Mouse (Mus musculus) inflammation-experienced regulatory T-cells, adult 6 months (primary cell): ENCODE data around the gene Trim67. TPM values are rescaled to one million over a fixed set of nuclear protein-coding genes. Genes with fewer than 3 reads are reported as not detected.
"Not testable (repeated sequence)": the region's sequence is repeated elsewhere in the genome, so short reads cannot be mapped to it uniquely, and the experiment has no call there.

Experiments used
- ATAC-seq: one replicate; pipeline ENCODE4 v1.8.0; 2017
- polyA plus RNA-seq, 3 experiments: library from polyadenylated mRNA; unstranded; fragments of 100-300 nt; shearing (Covaris generic); gene quantifications; one replicate each; pipeline ENCODE4 v1.2.1; 2017

The Trim67 gene
- polyA plus RNA-seq, 3 experiments from 2014 or later = not detected

GRCm38 (mm10) chr8:124836273-124836672 lies 43.4 kb downstream of the Trim67 start:
- ATAC-seq = no peak

GRCm38 (mm10) chr8:124836907-124837306 lies 44.0 kb downstream of the Trim67 start:
- ATAC-seq = no peak

GRCm38 (mm10) chr8:124837956-124838355 lies 45.1 kb downstream of the Trim67 start:
- ATAC-seq = no peak

- ATAC-seq = no peak
Measured at GRCm38 (mm10) chr8:124839371-124839770, 46.5 kb downstream of the Trim67 start.

- no peak for ATAC-seq
Measured at GRCm38 (mm10) chr8:124840900-124841299, 48.0 kb downstream of the Trim67 start.

- no peak for ATAC-seq
Measured at GRCm38 (mm10) chr8:124841775-124842174, 48.9 kb downstream of the Trim67 start.

GRCm38 (mm10) chr8:124842929-124843328 lies 50.0 kb downstream of the Trim67 start:
- ATAC-seq = not testable (repeated sequence)

GRCm38 (mm10) chr8:124845131-124845530 lies 52.2 kb downstream of the Trim67 start:
- no peak for ATAC-seq

- no peak for ATAC-seq
Measured at GRCm38 (mm10) chr8:124845573-124845972, 52.7 kb downstream of the Trim67 start.

GRCm38 (mm10) chr8:124853511-124853910 lies 60.6 kb downstream of the Trim67 start:
- ATAC-seq = no peak

- ATAC-seq = no peak
Measured at GRCm38 (mm10) chr8:124859466-124859865, 66.6 kb downstream of the Trim67 start.

GRCm38 (mm10) chr8:124860188-124860587 lies 67.3 kb downstream of the Trim67 start:
- ATAC-seq = no peak

- ATAC-seq = peak; percentile 88
Measured at GRCm38 (mm10) chr8:124862321-124863162, 69.7 kb downstream of the Trim67 start, which contains the start of the genes Gnpat and 2810004N23Rik. Gene Gnpat, plus strand, starts transcription at chr8:124863033. Gene 2810004N23Rik, minus strand, starts transcription at chr8:124863120.

GRCm38 (mm10) chr8:124863163-124863677 lies 70.3 kb downstream of the Trim67 start:
- peak; percentile 42 for ATAC-seq

GRCm38 (mm10) chr8:124863729-124864128 lies 70.8 kb downstream of the Trim67 start:
- peak; percentile 16 for ATAC-seq

GRCm38 (mm10) chr8:124866669-124867068 lies 73.8 kb downstream of the Trim67 start:
- ATAC-seq = no peak

- no peak for ATAC-seq
Measured at GRCm38 (mm10) chr8:124867126-124867525, 74.2 kb downstream of the Trim67 start.

GRCm38 (mm10) chr8:124869708-124870107 lies 76.8 kb downstream of the Trim67 start:
- ATAC-seq = no peak

GRCm38 (mm10) chr8:124871474-124871873 lies 78.6 kb downstream of the Trim67 start:
- no peak for ATAC-seq

- ATAC-seq = no peak
Measured at GRCm38 (mm10) chr8:124872081-124872480, 79.2 kb downstream of the Trim67 start.

- no peak for ATAC-seq
Measured at GRCm38 (mm10) chr8:124872690-124873089, 79.8 kb downstream of the Trim67 start.

- ATAC-seq = no peak
Measured at GRCm38 (mm10) chr8:124878141-124878540, 85.2 kb downstream of the Trim67 start.

GRCm38 (mm10) chr8:124878946-124879526 lies 86.1 kb downstream of the Trim67 start:
- no peak for ATAC-seq
